Mouse (Mus musculus): ENCODE data around the gene Asb15. TPM values are rescaled to one million over a fixed set of nuclear protein-coding genes. Genes with fewer than 3 reads are reported as not detected.

Gene Asb15
- total and polyA plus RNA-seq, 3 experiments, result not detected

Other genes starting within 250 kb of the Asb15 start
- gene Iqub, start 13.1 kb upstream of the Asb15 start, total RNA-seq (2012; rRNA removed), result not detected in 2 replicates
- gene Iqub, start 13.1 kb upstream of the Asb15 start, polyA plus RNA-seq (2012; ENCODE audit: insufficient read depth in 1 of 2, insufficient read length in 2 of 2, low read depth in 1 of 2, low replicate concordance in 2 of 2, missing spikeins in 1 of 2), result not detected
- 187 and 225 TPM in 2 replicates for gene Ndufa5, start 131 bp upstream of the Asb15 start, total RNA-seq (2012; rRNA removed)
- gene Ndufa5, start 131 bp upstream of the Asb15 start, polyA plus RNA-seq (2012; ENCODE audit: insufficient read depth in 1 of 2, insufficient read length in 2 of 2, low read depth in 1 of 2, low replicate concordance in 2 of 2, missing spikeins in 1 of 2), result 100 to 1,000 TPM in 1 of 2 experiments, not detected in 1; 235 TPM
- not detected in 2 replicates for gene Lmod2, start 69.6 kb downstream of the Asb15 start, total RNA-seq (2012; rRNA removed)
- not detected for gene Lmod2, start 69.6 kb downstream of the Asb15 start, polyA plus RNA-seq (2012; ENCODE audit: insufficient read depth in 1 of 2, insufficient read length in 2 of 2, low read depth in 1 of 2, low replicate concordance in 2 of 2, missing spikeins in 1 of 2)
- gene Wasl, start 136.9 kb downstream of the Asb15 start, total RNA-seq (2012; rRNA removed), result 3.6 and 4.3 TPM in 2 replicates
- gene Wasl, start 136.9 kb downstream of the Asb15 start, polyA plus RNA-seq (2012; ENCODE audit: insufficient read depth in 1 of 2, insufficient read length in 2 of 2, low read depth in 1 of 2, low replicate concordance in 2 of 2, missing spikeins in 1 of 2), result 10 to 100 TPM in 1 of 2 experiments, 1 to 10 TPM in 1; 9.5 to 33.3 TPM
- gene Hyal6, start 205.1 kb downstream of the Asb15 start, total RNA-seq (2012; rRNA removed), result not detected in 2 replicates
- gene Hyal6, start 205.1 kb downstream of the Asb15 start, polyA plus RNA-seq (2012; ENCODE audit: insufficient read depth in 1 of 2, insufficient read length in 2 of 2, low read depth in 1 of 2, low replicate concordance in 2 of 2, missing spikeins in 1 of 2), result not detected
- not detected in 2 replicates for gene Hyal4, start 220.2 kb downstream of the Asb15 start, total RNA-seq (2012; rRNA removed)
- gene Hyal4, start 220.2 kb downstream of the Asb15 start, polyA plus RNA-seq (2012; ENCODE audit: insufficient read depth in 1 of 2, insufficient read length in 2 of 2, low read depth in 1 of 2, low replicate concordance in 2 of 2, missing spikeins in 1 of 2), result not detected